Mouse (Mus musculus) kidney, adult 2 months (tissue): Measurements from ENCODE around the gene 1700018B08Rik. TPM values are rescaled to one million over a fixed set of nuclear protein-coding genes. Genes with fewer than 3 reads are reported as not detected.

Source experiments
- DNase-seq: peaks from one replicate; pipeline ENCODE4 v3.0.0; 2021
- H3K27ac ChIP-seq: fragments of 200-500 bp; 2 replicates; pipeline ENCODE4 v1.5.1; 2012; ENCODE audit warnings: low read depth, low read length, control low read depth, inconsistent platforms; ENCODE audit not compliant: insufficient read depth
- H3K27me3 ChIP-seq: fragments of 200-500 bp; replicated peaks from 2 replicates; pipeline ENCODE4 v1.6.1; 2012; ENCODE audit warnings: mild to moderate bottlenecking, moderate library complexity, low read length, inconsistent platforms; ENCODE audit not compliant: control insufficient read depth, insufficient read depth
- H3K36me3 ChIP-seq: fragments of 200-500 bp; 2 replicates; pipeline ENCODE4 v1.6.1; 2012; ENCODE audit warnings: mild to moderate bottlenecking, moderate library complexity, low read length, inconsistent platforms; ENCODE audit not compliant: control insufficient read depth, insufficient read depth
- H3K4me1 ChIP-seq: fragments of 200-500 bp; 2 replicates; pipeline ENCODE4 v1.6.1; 2011; ENCODE audit warnings: low read length; ENCODE audit not compliant: control insufficient read depth, insufficient read depth
- H3K4me3 ChIP-seq: fragments of 200-500 bp; 2 replicates; pipeline ENCODE4 v1.5.1; 2011; ENCODE audit warnings: mild to moderate bottlenecking, low read depth, low read length, control low read depth; ENCODE audit not compliant: insufficient read depth
- CTCF ChIP-seq: fragments of 200-500 bp; conservative IDR thresholded peaks from 2 replicates; pipeline ENCODE4 v1.5.1; 2011; ENCODE audit warnings: low read depth, mild to moderate bottlenecking, control low read depth, low read length, moderate library complexity, mixed read lengths; ENCODE audit not compliant: insufficient read depth, insufficient read length
- POLR2A ChIP-seq: fragments of 200-500 bp; IDR thresholded peaks from one replicate; pipeline ENCODE4 v1.6.1; 2011; ENCODE audit warnings: low read depth, low read length, control low read depth
- WGBS: fragments of 180-500 bp; shearing (Covaris S2); methylation state at CpG from one replicate; pipeline ENCODE4 v1.1.7; 2018; 5-methylcytosine and 5-hydroxymethylcytosine counted together
- polyA plus RNA-seq: library from polyadenylated mRNA; depleted of rRNA; stranded (reverse); fragments of >200 nt; gene quantifications from 2 replicates; pipeline ENCODE4 v1.2.3, GENCODE M21; 2012

The 1700018B08Rik gene
- polyA plus RNA-seq, 1 experiment = not detected

DNA sequence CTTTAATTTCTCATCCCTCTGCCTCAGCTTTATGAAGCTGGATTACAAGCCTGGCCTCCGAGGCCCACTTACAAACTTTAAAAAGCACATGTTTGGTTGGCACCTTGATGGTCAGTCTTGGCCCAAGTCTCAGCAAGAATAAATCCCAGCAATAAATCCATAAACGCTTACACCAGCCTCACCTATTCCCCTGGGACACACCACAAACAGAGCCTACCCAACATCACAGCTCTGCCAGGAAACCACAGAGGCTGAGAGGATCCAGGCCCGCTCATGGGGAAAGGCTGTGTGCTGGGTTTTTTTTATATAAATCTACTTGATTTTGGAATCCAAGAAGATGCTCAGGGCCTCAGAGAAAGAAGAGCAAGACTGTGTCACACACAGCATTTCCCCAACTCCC, 31.5 kb upstream of the 1700018B08Rik start:
- Histone ChIP-seq H3K36me3 (no peaks in the 10 kb centered on the region), H3K27me3 (no peaks in the 10 kb centered on the region), H3K4me1 (peaks cover 10% of the 10 kb centered on the region; the same call in 1 of the 2 replicates), H3K27ac (no peak overlapping the region), H3K4me3 (no peak overlapping the region)
- DNase-seq = no peak
- 75% methylated on average over 3 of the region's 3 CpGs for WGBS
- no peak for TF ChIP-seq CTCF
- TF ChIP-seq POLR2A = no peak

DNA sequence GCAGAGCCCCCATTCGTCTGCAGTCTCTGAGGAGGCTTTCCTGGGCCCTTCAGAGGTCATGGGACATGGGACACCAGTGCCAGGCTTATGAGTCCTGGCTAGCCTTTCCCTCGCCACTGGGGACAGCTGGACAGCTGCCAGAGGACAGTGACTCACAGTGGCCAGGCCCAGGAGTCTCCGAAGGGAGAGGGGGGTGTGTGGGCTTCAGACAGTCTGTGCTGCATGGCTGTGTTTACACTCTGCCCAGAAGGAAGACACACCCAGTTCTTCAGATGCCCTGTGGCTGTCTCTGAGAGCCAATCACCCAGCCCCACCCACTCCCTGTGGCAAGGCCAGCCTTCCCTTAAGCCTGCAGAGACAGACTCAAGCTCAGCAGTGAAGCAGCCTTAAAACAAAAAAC, 29.2 kb upstream of the 1700018B08Rik start:
- Histone ChIP-seq H3K4me3 (no peak overlapping the region), H3K27me3 (no peaks in the 10 kb centered on the region), H3K4me1 (peaks cover 10% of the 10 kb centered on the region; the same call in 1 of the 2 replicates), H3K36me3 (no peaks in the 10 kb centered on the region), H3K27ac (no peak overlapping the region)
- WGBS = 17% methylated on average over 3 of the region's 3 CpGs
- no peak for TF ChIP-seq POLR2A
- 0 out of 2 replicates have a peak, but pooled peaks have one; percentile 7 for TF ChIP-seq CTCF
- peak; percentile 54 for DNase-seq

DNA sequence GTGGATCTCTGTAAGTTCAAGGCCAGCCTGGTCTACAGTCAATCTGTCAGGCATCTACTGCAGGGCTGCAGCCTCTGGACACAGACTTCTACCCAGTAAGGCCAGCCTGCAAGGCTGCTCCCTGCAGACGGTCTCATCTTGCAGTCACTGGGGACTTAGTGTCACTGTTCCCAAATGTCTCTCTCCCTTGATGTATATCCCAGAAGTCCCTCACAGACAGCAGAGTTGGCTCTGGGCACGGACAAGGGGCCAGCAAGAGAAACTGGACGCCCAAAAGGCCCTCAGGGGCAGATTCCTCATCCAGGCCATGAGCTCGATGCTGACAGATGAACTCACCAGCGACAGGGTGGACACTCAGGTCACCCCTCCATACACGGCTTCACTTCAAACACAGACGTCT, 28.0 kb upstream of the 1700018B08Rik start:
- WGBS = 85% methylated on average over 7 of the region's 7 CpGs
- no peaks in the 10 kb centered on the region for H3K36me3 ChIP-seq
- no peaks in the 10 kb centered on the region for H3K27me3 ChIP-seq
- TF ChIP-seq CTCF = no peak
- TF ChIP-seq POLR2A = no peak
- no peak overlapping the region for H3K27ac ChIP-seq
- no peak overlapping the region for H3K4me3 ChIP-seq
- H3K4me1 ChIP-seq = peaks cover 4% of the 10 kb centered on the region; the same call in 1 of the 2 replicates
- DNase-seq = no peak

GRCm38 (mm10) chr8:121570801-121571200, 26.7 kb upstream of the 1700018B08Rik start:
- peaks cover 4% of the 10 kb centered on the region; the same call in 1 of the 2 replicates for H3K4me1 ChIP-seq
- H3K36me3 ChIP-seq = no peaks in the 10 kb centered on the region
- no peak for DNase-seq
- WGBS = 89% methylated on average over 17 of the region's 17 CpGs
- no peaks in the 10 kb centered on the region for H3K27me3 ChIP-seq
- no peak overlapping the region for H3K27ac ChIP-seq
- TF ChIP-seq CTCF (no peak), POLR2A (no peak)
- no peak overlapping the region for H3K4me3 ChIP-seq

DNA sequence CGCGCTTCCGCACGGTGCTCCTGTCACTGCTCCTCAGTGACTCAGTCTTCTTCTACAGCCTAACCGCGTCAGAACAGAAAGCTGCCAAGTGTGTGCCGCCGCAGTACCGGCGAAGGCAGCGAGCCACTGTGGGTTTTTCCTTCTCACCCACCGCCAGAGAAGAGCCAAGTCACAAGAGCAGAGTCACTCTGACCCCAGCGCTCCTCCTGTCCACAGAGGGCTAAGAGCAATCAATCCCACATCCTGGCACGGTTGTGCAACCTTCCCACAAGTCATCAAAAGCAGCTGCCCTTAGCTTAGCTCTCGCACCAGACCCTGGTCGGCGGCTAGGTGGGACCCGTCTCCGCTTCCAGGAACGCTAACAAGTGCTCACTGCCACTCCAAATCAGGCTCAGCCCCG, 26.2 kb upstream of the 1700018B08Rik start:
- Histone ChIP-seq H3K27ac (no peak overlapping the region), H3K4me3 (no peak overlapping the region), H3K27me3 (no peaks in the 10 kb centered on the region), H3K36me3 (no peaks in the 10 kb centered on the region), H3K4me1 (peaks cover 4% of the 10 kb centered on the region; the same call in 1 of the 2 replicates)
- no peak for TF ChIP-seq CTCF
- no peak for TF ChIP-seq POLR2A
- 78% methylated on average over 21 of the region's 21 CpGs for WGBS
- no peak for DNase-seq

- Histone ChIP-seq H3K4me3 (no peak overlapping the region), H3K27ac (no peak overlapping the region), H3K4me1 (peaks cover 4% of the 10 kb centered on the region; the same call in 1 of the 2 replicates), H3K27me3 (no peaks in the 10 kb centered on the region), H3K36me3 (no peaks in the 10 kb centered on the region)
- no peak for TF ChIP-seq POLR2A
- TF ChIP-seq CTCF = no peak
- DNase-seq = no peak
- 74% methylated on average over 6 of the region's 6 CpGs for WGBS
Measured at GRCm38 (mm10) chr8:121568321-121568720, 24.2 kb upstream of the 1700018B08Rik start.

- Histone ChIP-seq H3K27me3 (no peaks in the 10 kb centered on the region), H3K4me3 (no peak overlapping the region), H3K36me3 (no peaks in the 10 kb centered on the region), H3K4me1 (no peaks in the 10 kb centered on the region), H3K27ac (no peak overlapping the region)
- 68% methylated on average over 6 of the region's 6 CpGs for WGBS
- no peak for DNase-seq
- TF ChIP-seq POLR2A (no peak), CTCF (no peak)
Measured at GRCm38 (mm10) chr8:121563701-121564100, 19.6 kb upstream of the 1700018B08Rik start.

- peak; percentile 30 for DNase-seq
- 54% methylated on average over 9 of the region's 9 CpGs for WGBS
Measured at GRCm38 (mm10) chr8:121562941-121563351, 18.8 kb upstream of the 1700018B08Rik start.

More at GRCm38 (mm10) chr8:121562941-121563351, 18.8 kb upstream of the 1700018B08Rik start:
- H3K27me3 ChIP-seq = no peaks in the 10 kb centered on the region
- no peak overlapping the region for H3K27ac ChIP-seq
- TF ChIP-seq POLR2A = no peak
- no peak for TF ChIP-seq CTCF
- no peak overlapping the region for H3K4me3 ChIP-seq
- H3K4me1 ChIP-seq = no peaks in the 10 kb centered on the region
- no peaks in the 10 kb centered on the region for H3K36me3 ChIP-seq
